Mouse (Mus musculus): ENCODE data around the gene Hnrnpf.

Hnrnpf gene

DNA sequence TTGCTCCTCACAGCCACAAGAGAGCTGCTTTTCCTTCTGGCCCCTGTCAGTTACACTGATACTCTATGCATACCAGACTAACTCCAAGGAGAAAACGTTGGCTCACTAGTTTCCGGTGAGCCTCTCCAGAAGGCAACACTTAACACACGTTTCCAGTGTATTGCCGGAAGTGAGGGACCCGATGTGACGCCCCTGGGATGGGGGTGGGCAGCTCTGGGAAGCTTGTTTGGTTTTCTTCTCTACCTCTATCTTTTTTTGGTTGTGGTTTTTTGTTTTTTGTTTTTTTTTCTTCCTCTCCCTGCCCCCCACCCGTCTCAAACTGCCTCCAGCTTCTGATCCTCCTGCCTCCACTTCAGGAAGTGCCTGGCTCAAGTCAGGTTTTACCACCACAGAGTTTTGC, 18.1 kb upstream of the Hnrnpf start:
- TF ChIP-seq GATA4 (IDR thresholded peaks at IDR 0.05; ENCODE audit: insufficient replicate concordance, low read length), result no peak

DNA sequence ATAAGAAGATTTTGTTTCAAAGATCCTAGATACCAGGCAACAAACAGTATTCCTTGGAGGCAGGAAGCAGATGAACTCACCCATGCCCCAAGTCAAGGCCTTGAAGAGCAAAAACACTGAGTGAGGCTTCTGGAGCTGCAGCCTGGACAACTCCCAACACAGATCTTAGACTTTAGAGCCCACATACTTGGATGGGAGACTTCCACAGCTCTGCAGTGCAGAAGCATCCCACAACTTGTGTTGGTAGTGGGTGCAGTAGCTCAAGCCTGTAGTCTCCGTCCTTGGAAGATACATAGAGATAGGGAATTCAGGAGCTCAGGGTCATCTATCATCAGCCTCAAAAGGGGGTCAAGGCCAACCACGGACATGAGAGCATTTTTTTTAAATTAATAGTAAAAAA, 14.2 kb upstream of the Hnrnpf start:
- no peak for TF ChIP-seq GATA4 (IDR thresholded peaks at IDR 0.05; ENCODE audit: insufficient replicate concordance, low read length)

DNA sequence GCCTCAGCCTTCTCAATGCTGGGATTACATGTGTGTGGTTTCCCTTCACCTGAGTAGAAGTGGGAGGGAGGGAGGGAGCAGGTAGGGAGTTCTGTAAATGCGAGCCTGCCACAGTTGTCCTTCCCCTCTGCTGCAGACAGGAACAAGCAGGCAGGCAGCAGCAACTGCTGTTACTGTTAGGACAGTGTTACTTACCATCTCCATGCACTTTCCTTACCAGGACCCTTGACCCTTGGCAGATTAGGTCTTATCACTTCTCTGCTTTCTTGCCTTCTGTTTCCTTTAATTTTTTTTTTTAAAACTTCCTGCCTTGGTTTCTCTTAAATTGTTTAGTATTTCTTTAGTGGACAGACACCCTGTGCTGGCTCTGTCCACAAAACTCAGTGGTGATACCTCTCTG, 12.1 kb upstream of the Hnrnpf start:
- TF ChIP-seq GATA4 (IDR thresholded peaks at IDR 0.05; ENCODE audit: insufficient replicate concordance, low read length), result no peak

DNA sequence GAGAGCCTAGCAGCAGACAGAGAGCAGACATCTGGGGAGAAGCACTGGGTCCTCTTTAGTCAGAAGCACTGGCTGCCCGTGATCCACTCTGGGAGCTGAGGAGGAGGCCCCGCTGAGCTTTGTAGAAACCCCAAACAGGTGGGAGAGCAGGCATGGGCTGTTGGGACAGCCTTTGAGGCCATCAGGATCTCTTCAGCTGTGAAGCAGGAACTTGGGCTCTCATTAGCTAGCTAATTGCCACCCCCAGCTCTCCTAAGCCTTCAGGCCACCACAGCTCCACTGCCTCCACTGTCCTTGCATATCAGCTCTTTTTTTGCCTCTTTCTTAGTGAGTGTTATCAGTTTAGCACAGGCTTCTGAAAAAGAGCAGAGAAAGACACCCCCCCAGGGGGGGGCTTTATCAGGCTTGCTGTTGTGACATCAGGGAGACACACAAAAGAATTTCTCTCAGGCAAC, 11.5 kb upstream of the Hnrnpf start:
- no peak for TF ChIP-seq GATA4 (IDR thresholded peaks at IDR 0.05; ENCODE audit: insufficient replicate concordance, low read length)

DNA sequence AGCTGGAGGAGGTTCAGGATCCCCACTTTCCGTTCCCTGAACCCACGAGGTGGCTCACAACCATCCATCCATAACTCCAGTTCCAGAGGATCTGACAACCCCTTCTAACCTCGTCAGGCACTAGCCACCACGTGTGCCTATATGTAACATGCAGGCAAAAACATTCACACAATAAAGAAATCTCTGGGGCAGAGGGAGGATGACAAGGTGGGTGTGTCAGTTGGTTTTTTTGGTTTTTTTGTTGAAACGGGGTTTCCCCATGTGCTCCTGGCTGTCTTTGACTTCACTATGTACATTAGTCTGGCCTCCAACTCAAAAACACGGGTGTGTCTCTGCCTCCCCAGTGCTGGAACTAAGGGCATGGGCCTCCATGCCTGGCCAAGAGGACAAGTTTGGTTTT, 9.9 kb upstream of the Hnrnpf start:
- no peak for TF ChIP-seq GATA4 (IDR thresholded peaks at IDR 0.05; ENCODE audit: insufficient replicate concordance, low read length)

DNA sequence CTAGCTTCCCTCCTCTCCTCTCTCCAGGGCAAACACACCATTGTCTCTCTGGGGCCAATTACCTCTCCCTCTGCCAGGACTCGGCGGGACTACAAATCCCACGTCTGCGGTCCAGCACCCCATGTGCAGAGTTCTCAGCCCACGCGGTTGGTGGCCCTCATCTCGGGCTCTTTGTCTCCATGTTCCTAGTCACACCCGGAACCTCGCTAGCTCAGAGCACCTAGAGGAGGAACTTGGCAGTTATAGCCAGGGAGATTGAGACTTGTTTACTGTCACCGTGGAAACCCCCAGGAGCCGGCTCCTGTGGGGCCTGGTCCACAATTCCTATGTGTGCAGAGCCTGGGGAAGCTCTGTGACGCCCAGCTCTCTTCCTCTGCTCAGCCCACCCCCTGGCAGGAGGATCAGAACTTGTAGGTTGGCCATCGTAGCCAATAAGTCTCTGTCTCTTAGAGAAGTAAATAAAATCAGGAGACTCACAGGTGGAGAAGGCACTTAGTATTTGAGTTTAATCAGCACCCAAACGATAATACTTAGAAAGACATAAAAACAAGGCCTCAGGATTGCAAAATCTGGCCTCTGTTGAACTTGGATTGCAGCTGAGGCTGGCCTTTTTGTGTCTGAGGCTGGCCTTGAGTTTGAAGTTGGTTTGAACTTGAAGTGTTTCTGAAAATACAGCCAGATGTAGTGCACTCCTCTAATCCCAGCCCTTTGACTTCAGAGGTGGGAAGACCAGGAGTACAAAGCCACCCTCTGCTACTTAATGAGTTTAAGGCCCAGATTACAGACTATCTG, 8.6 kb upstream of the Hnrnpf start:
- no peak for TF ChIP-seq GATA4 (IDR thresholded peaks at IDR 0.05; ENCODE audit: insufficient replicate concordance, low read length)

DNA sequence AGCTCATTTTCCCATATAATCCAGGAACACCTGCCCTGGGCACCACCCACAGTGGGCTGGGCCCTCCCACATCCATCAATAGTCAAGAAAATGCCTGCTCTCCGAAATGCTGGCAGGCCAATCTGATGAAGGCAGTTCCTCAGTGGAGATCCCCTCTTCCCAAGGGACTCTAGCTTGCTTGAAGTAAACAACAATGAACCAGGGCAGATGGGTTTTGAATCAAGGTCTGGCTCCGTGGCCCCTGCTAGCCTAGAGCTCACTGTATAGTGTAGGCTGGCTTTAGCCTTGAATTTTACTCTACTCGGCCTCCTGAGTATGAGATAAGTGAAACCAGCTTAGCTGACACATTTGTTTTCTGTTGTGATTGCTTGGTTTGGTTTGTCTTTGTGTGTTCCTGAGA, 7.7 kb upstream of the Hnrnpf start:
- no peak for TF ChIP-seq GATA4 (IDR thresholded peaks at IDR 0.05; ENCODE audit: insufficient replicate concordance, low read length)

DNA sequence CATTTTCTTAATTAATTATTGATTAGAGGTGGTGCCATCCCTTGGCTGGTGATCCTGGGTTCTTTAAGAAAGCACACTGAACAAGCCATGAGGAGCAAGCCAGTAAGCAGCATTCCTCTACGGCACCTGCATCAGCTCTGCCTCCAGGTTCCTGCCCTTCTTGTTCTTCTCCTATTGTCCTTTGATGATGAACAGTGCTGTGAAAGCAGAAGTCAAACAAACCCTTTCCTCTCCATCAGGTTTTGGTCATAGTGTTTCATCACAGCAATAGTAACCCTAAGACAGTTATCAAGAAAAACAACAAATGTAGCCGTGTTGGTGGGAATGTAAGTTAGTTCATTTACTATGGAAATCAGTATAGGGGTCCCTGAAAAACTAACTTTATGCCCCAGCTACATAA, 6.7 kb upstream of the Hnrnpf start:
- no peak for TF ChIP-seq GATA4 (IDR thresholded peaks at IDR 0.05; ENCODE audit: insufficient replicate concordance, low read length)

DNA sequence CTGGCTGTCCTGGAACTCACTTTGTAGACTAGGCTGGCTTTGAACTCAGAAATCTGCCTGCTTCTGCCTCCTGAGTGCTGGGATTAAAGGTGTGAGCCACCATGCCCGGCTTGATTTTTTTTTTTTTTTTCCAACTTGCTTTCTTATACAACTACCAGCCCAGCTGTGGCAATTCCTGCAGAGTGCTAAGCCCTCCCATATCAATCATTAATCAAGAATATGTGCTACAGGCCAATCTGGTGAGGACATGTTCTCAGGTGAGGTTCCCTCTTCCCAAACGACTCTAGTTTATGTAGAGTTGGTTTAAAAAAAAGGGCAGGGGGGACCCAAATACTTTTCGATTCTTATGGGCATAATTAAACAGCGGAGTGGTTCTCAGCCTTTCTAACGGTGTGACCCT, 2.3 kb upstream of the Hnrnpf start:
- no peak for TF ChIP-seq GATA4 (IDR thresholded peaks at IDR 0.05; ENCODE audit: insufficient replicate concordance, low read length)

DNA sequence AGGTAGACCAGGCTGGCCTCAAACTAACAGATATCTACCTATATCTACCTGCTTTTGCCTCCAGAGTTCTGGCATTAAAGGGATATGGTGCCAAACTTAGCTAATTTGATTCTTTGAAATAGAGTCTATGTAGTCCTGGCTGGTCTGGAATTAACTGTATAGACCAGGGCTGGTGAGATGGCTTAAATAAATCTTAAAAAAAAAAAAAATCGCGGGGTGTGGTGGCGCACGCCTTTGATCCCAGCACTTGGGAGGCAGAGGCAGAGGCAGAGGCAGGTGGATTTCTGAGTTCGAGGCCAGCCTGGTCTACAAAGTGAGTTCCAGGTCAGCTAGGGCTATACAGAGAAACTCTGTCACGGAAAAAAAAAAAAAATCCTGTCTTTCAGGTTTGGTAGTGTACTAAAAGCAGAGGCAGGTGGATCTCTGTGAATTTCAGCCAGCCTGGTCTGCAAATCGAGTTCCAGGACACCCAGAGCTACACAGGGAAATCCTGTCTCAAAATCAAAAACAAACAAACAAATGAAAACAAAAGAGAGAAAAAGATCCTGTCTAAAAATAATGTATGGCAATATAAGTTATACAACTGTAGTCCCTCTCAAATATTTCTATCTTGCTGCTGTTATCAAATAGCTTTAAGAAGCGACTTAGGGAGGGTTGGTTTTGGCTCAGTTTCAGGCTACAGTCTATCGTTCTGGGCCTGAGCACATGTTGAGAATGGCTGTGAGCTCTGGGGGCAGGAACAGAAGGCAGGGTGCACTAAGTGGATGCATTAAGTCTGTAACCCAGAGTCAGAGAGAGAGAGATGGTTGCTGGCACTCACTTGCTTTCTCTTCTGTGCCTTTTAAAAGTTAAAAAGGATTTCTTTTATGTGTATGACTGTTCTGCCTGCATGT, 1.6 kb downstream of the Hnrnpf start:
- no peak for TF ChIP-seq GATA4 (IDR thresholded peaks at IDR 0.05; ENCODE audit: insufficient replicate concordance, low read length)

DNA sequence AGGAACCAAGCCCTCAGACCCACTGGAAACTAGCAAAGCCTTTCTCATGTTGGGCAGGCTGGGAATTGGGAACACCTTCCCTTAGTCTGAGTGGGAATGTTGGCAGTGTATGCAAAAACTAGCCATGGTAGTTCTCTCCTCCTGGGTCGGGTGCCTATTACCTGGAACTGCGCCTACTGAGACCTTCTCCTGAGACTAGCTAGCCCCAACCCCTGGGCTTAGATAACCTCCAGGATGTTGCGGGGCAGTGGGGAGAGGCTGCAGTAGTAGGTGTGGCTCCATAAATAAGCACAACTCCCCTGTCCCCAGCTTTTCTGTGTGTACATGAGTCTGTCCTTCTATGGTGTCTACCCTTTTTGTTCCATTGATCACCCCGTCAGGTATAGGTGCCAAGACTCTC, 2.4 kb downstream of the Hnrnpf start:
- TF ChIP-seq GATA4 (IDR thresholded peaks at IDR 0.05; ENCODE audit: insufficient replicate concordance, low read length), result no peak

DNA sequence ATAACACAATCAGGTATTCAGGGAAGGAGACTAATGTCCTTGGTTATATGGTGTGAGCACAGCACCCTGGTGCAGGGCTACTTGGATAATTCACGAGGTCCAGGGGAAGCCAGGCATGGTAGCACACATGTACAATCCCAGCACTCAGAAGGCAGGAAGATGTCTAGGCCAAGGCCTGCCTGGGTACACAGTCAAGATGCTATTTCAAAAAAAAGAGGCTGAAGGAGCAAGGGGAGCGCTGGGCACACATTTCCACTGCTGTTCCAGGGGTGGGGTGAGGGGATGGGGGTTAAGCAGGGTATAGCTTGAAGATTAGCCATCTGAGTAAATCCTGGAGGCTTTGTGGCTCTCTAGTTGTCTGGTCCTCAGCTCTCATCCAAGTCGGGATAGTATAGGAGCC, 3.7 kb downstream of the Hnrnpf start:
- TF ChIP-seq GATA4 (IDR thresholded peaks at IDR 0.05; ENCODE audit: insufficient replicate concordance, low read length), result no peak

DNA sequence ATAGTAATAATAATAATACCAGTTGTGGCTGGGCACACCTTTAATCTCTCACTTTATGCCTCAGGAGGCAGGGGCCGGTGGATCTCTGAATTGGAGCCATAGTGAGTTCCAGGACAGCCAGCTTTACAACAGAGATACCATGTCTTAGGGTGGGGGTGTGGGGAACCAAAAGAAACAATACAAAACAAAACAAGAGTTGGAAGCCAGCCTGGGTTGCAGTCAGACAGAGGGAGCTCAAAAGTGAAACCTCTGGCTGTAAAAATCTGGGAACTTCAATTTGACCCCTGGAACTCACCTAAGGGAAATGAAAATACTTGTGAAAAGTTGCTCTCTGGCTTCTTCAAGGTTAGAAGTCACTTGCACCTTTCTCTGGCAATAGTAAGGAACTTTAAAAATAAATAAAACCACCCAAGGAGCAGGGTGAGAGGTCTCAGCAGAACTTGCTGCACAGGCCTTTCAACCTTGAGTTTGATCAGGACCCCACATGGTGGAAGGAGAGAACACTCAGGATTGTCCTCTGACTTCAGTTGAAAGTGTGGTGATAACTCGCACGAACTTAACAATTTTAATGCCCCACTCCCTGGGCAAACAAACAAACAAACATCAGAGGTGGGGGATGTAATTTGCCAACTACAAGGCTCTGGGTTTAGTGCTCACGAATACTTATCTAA, 5.3 kb downstream of the Hnrnpf start:
- TF ChIP-seq GATA4 (IDR thresholded peaks at IDR 0.05; ENCODE audit: insufficient replicate concordance, low read length), result no peak

DNA sequence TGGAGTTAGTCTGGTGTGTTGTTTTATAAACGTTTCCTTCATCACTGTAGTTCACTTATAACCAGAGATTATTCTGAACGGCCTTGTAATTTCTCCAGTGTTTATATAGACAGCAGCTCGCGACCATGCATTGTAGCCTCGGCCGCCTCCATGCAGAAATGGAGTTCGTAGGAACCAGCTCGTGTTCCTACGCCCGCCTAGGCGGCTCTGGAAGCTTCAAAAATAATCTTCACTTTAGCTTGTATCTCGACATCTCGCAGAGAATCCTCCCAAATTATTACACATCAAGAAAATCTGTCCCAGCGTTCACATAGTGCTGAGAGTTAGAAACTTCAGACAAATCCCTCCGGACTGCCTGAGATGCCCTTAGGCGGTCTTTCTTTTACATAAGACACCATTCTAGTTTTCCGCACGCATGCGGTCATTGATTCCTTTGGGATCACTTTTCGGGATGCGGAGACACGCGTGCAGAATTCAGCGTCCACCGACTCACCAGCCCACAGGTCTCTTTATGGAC, 5.9 kb downstream of the Hnrnpf start:
- TF ChIP-seq GATA4 (IDR thresholded peaks at IDR 0.05; ENCODE audit: insufficient replicate concordance, low read length), result no peak

DNA sequence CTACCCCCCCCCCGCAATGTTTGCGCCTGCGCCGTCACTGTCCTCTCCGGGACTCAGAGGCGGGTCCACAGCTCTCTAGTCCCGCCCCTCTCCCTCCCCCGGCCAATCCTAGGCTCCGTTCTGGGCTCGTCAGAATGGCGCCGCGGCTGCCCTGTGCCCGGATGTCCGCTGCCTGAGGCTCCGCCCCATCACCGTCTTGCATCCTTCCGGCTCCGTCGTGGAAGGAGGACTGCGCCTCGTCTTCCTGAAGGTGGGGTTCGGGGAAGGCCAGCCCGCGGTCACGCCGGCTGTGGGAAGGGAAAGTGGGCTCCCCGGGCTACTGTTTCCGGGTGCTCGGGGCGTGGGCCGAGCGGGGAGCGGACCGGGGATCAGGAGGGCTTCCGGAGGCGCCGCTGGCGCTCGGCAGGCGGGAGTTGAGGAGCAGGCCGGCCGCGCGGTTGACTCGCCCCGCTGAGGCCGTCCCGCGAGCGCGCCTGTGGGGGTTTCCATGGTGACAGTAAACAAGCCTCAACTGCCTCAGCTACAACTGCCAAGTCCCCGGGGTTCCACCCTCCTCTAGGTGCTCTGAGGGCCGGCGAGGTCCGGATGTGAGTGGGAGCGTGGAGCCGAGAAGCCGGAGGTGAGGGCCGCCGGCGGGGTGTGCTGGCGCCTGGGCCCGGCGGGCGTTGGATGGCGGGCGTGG, 6.6 kb downstream of the Hnrnpf start:
- peak; percentile 29; the same call in 1 of the 2 replicates for TF ChIP-seq GATA4 (IDR thresholded peaks at IDR 0.05; ENCODE audit: insufficient replicate concordance, low read length)

All from liver, adult (tissue).